Comparison of ENCODE assay signal across 13 mouse cellular contexts in the genomic region with DNA sequence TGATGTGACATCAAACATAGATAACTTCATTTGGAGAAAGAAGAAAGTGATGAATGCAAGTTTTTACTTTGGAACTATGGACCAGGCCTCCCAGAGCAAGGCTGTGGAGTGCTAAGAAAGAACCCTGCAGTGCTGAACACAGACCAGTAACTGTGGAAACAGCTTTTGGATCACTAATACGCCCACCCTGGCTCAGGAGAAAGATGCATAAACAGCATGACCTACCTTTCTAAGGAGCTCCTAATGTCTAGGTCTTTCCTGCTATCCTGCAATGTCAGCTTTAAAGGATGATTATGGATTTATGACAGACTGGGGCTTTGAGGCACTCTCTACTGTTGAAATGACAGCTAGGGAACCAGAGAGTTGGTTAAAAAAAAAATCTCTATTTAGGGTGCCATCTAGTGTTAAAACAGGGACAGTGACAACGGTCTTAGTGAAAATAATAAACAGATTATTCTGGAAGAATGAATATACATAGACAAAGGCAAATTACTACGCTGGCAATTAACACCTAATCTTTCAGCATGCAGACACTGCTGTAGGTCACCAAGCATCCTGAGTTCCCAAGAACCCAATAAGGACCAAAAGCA. TPM values are rescaled to one million over a fixed set of nuclear protein-coding genes. Genes with fewer than 3 reads are reported as not detected.
DNase-seq lines count a peak whose midpoint lies in the region; ATAC-seq and TF ChIP-seq lines count a peak whose summit lies in the region.
"Had no signal": no experiment of that assay in that cellular context is flagged by ENCODE, and none has a peak within 500 bp of the region (broad histone marks: within the 10 kb centered on the region; RNA-seq: fewer than 3 reads in every experiment).

No protein-coding gene starts in this region.

- no peaks in the 10 kb centered on the region for H3K4me1 ChIP-seq in heart, postnatal 0 days (ENCODE audit: control insufficient read depth, insufficient read depth)
- no peaks in the 10 kb centered on the region for H3K4me1 ChIP-seq in midbrain, embryonic 15.5 days
- H3K4me1 ChIP-seq in midbrain, embryonic 13.5 days (replicated peaks) = no peaks in the 10 kb centered on the region
- H3K4me1 ChIP-seq: limb, embryonic 12.5 days; neural tube, embryonic 13.5 days had no signal

- peak; percentile 21; the same call in 1 of the 2 replicates for TF ChIP-seq CTCF in heart, postnatal 0 days (IDR thresholded peaks at IDR 0.05; ENCODE audit: low read depth)

- H3K4me2 ChIP-seq in heart, postnatal 0 days (ENCODE audit: low read depth, low read length) = no peak overlapping the region
- no peak overlapping the region for H3K4me2 ChIP-seq in midbrain, embryonic 15.5 days
- H3K4me2 ChIP-seq in midbrain, embryonic 13.5 days (replicated peaks) = no peak overlapping the region
- H3K4me2 ChIP-seq: limb, embryonic 12.5 days; neural tube, embryonic 13.5 days had no signal

- H3K9ac ChIP-seq in heart, postnatal 0 days (replicated peaks; ENCODE audit: low read depth, low read length) = no peak overlapping the region
- no peak overlapping the region for H3K9ac ChIP-seq in midbrain, embryonic 15.5 days
- H3K9ac ChIP-seq in midbrain, embryonic 13.5 days (replicated peaks) = no peak overlapping the region
- H3K9ac ChIP-seq: limb, embryonic 12.5 days; neural tube, embryonic 13.5 days had no signal

- WGBS in heart, postnatal 0 days = 87% methylated on average over 3 of the region's 3 CpGs
- WGBS in midbrain, embryonic 15.5 days = 65% methylated on average over 3 of the region's 3 CpGs
- 63% methylated on average over 3 of the region's 3 CpGs for WGBS in midbrain, embryonic 13.5 days

- no peaks in the 10 kb centered on the region for H3K27me3 ChIP-seq in heart, postnatal 0 days (ENCODE audit: control insufficient read depth, insufficient read depth, low read length)
- H3K27me3 ChIP-seq in midbrain, embryonic 15.5 days (replicated peaks) = no peaks in the 10 kb centered on the region
- H3K27me3 ChIP-seq in midbrain, embryonic 13.5 days = no peaks in the 10 kb centered on the region
- H3K27me3 ChIP-seq: limb, embryonic 12.5 days; neural tube, embryonic 13.5 days had no signal

- ATAC-seq in heart, postnatal 0 days (ENCODE audit: insufficient read depth, low read depth) = no peak
- ATAC-seq in midbrain, embryonic 15.5 days (replicated peaks) = 0 out of 2 replicates have a peak, but pooled peaks have one; percentile 52
- ATAC-seq in midbrain, embryonic 13.5 days = no peak
- peak; percentile 33; the same call in 1 of the 2 replicates for ATAC-seq in granulocyte monocyte progenitor cell, adult 5-6 weeks (replicated peaks; ENCODE audit: poor library complexity, severe bottlenecking)
- no peak for ATAC-seq in CD4-positive, CD25-positive, alpha-beta regulatory T cell, adult 4 months

- H3K9me3 ChIP-seq in heart, postnatal 0 days (replicated peaks; ENCODE audit: control insufficient read depth, low read length) = 0 out of 2 replicates have a peak, but pooled peaks cover 4% of the 10 kb centered on the region
- no peaks in the 10 kb centered on the region for H3K9me3 ChIP-seq in midbrain, embryonic 15.5 days
- H3K9me3 ChIP-seq in midbrain, embryonic 13.5 days = no peaks in the 10 kb centered on the region
- H3K9me3 ChIP-seq: limb, embryonic 12.5 days; neural tube, embryonic 13.5 days had no signal

- H3K27ac ChIP-seq in heart, postnatal 0 days (ENCODE audit: low read depth) = no peak overlapping the region
- H3K27ac ChIP-seq in midbrain, embryonic 15.5 days = no peak overlapping the region
- H3K27ac ChIP-seq in midbrain, embryonic 13.5 days = no peak overlapping the region
- H3K27ac ChIP-seq: limb, embryonic 12.5 days; neural tube, embryonic 13.5 days had no signal

- no peak for TF ChIP-seq EP300 in heart, postnatal 0 days (IDR thresholded peaks at IDR 0.05; ENCODE audit: low read depth)

- peaks cover 23% of the 10 kb centered on the region for H3K36me3 ChIP-seq in heart, postnatal 0 days (replicated peaks; ENCODE audit: control insufficient read depth, insufficient read depth, low read length)
- H3K36me3 ChIP-seq in midbrain, embryonic 15.5 days (replicated peaks) = peaks cover 9% of the 10 kb centered on the region; the same call in 1 of the 2 replicates
- H3K36me3 ChIP-seq in midbrain, embryonic 13.5 days = peaks cover 27% of the 10 kb centered on the region

- DNase-seq in heart, postnatal 0 days (ENCODE audit: low spot score) = no peak
- DNase-seq in heart, adult 18-20 months = no peak
- DNase-seq in c-Kit-positive CD71-positive TER-119-positive erythroid progenitor cells, embryonic 14.5 days (ENCODE audit: low spot score) = no peak
- no peak for DNase-seq in cerebellum, postnatal 4 days (ENCODE audit: low spot score in 2 of 2)
- DNase-seq: adrenal gland, postnatal 36 days; cerebellum, adult 9-11 months; lung, postnatal 14 days had no signal

- H3K4me3 ChIP-seq in heart, postnatal 0 days (ENCODE audit: low read depth, low read length) = no peak overlapping the region
- no peak overlapping the region for H3K4me3 ChIP-seq in midbrain, embryonic 15.5 days
- H3K4me3 ChIP-seq in midbrain, embryonic 13.5 days (replicated peaks) = no peak overlapping the region
- H3K4me3 ChIP-seq: limb, embryonic 12.5 days; neural tube, embryonic 13.5 days had no signal

RNA-seq across cellular contexts. Expression of gene Ap5m1, which starts 38.0 kb away (rescaled TPM):
- 14.6 and 38.9 TPM in 2 replicates for total RNA-seq in heart, postnatal 0 days (2014; rRNA removed; ENCODE audit: low replicate concordance)
- polyA plus RNA-seq in heart, postnatal 0 days (2015; fragmentation: Nextera tagmentation; extraction: Ambion mirVana) = 13.4 and 15.4 TPM in 2 replicates
- total RNA-seq in heart, adult 18-20 months (2021) = 10 to 100 TPM in 1 of 2 experiments, 1 to 10 TPM in 1; 8.1 to 11.6 TPM
- 19.0 and 22.2 TPM in 2 replicates for polyA plus RNA-seq in midbrain, embryonic 15.5 days (2015; fragmentation: Nextera tagmentation; extraction: Ambion mirVana)
- 25.8 and 27.4 TPM in 2 replicates for polyA plus RNA-seq in midbrain, embryonic 13.5 days (2015; fragmentation: Nextera tagmentation; extraction: Ambion mirVana)
- total RNA-seq in granulocyte monocyte progenitor cell, adult 5-6 weeks (2014; fragmentation: Nextera tagmentation) = 21.7 and 35.0 TPM in 2 replicates
- total RNA-seq in granulocyte monocyte progenitor cell, adult 5-6 weeks (2017) = 15.9 and 19.4 TPM in 2 replicates
- 10 to 100 TPM; 52.9 to 53.8 TPM for polyA plus RNA-seq in CD4-positive, CD25-positive, alpha-beta regulatory T cell, adult 4 months (2017; shearing (Covaris generic))

RNA-seq across cellular contexts. Expression of gene Exoc5, which starts 38.6 kb away (rescaled TPM):
- 35.0 and 37.7 TPM in 2 replicates for total RNA-seq in heart, postnatal 0 days (2014; rRNA removed; ENCODE audit: low replicate concordance)
- 19.9 and 22.9 TPM in 2 replicates for polyA plus RNA-seq in heart, postnatal 0 days (2015; fragmentation: Nextera tagmentation; extraction: Ambion mirVana)
- 10 to 100 TPM; 17.5 to 18.3 TPM for total RNA-seq in heart, adult 18-20 months (2021)
- 70.5 and 73.0 TPM in 2 replicates for polyA plus RNA-seq in midbrain, embryonic 15.5 days (2015; fragmentation: Nextera tagmentation; extraction: Ambion mirVana)
- 80.3 and 86.7 TPM in 2 replicates for polyA plus RNA-seq in midbrain, embryonic 13.5 days (2015; fragmentation: Nextera tagmentation; extraction: Ambion mirVana)
- total RNA-seq in granulocyte monocyte progenitor cell, adult 5-6 weeks (2014; fragmentation: Nextera tagmentation) = 31.2 and 32.0 TPM in 2 replicates
- total RNA-seq in granulocyte monocyte progenitor cell, adult 5-6 weeks (2017) = 70.6 and 79.0 TPM in 2 replicates
- polyA plus RNA-seq in CD4-positive, CD25-positive, alpha-beta regulatory T cell, adult 4 months (2017; shearing (Covaris generic)) = 10 to 100 TPM; 12.1 to 16.7 TPM

Comparison
In these comparisons a context has a peak if more than half of its experiments do, and no peak if none do; other contexts are left out.
1. ATAC-seq: peak in midbrain, embryonic 15.5 days (single experiment) and granulocyte monocyte progenitor cell, adult 5-6 weeks (single experiment); none in heart, postnatal 0 days (single experiment), midbrain, embryonic 13.5 days (single experiment) and CD4-positive, CD25-positive, alpha-beta regulatory T cell, adult 4 months (single experiment).